Comparison of ENCODE assay signal across 20 mouse cellular contexts in genomic region chr5:113382580-113382979, GRCm38 (mm10). TPM values are rescaled to one million over a fixed set of nuclear protein-coding genes. Genes with fewer than 3 reads are reported as not detected.
"Had no signal": no experiment of that assay in that cellular context is flagged by ENCODE, and none has a peak within 500 bp of the region (broad histone marks: within the 10 kb centered on the region; RNA-seq: fewer than 3 reads in every experiment).

No protein-coding gene starts in this region.

- ATAC-seq: liver, postnatal 0 days had no signal

- H3K27ac ChIP-seq: kidney, postnatal 0 days; limb, embryonic 12.5 days; liver, embryonic 13.5 days; lung, embryonic 15.5 days; macrophage; stomach, postnatal 0 days had no signal

- H3K27me3 ChIP-seq: limb, embryonic 12.5 days; liver, embryonic 13.5 days; lung, embryonic 15.5 days; megakaryocyte, embryonic 14.5 days had no signal

- H3K4me2 ChIP-seq: limb, embryonic 12.5 days; liver, embryonic 13.5 days; lung, embryonic 15.5 days had no signal

- H3K4me1 ChIP-seq: limb, embryonic 12.5 days; liver, embryonic 13.5 days; lung, embryonic 15.5 days; megakaryocyte, embryonic 14.5 days had no signal

- H3K9ac ChIP-seq: limb, embryonic 12.5 days; liver, embryonic 13.5 days; liver, postnatal 0 days; lung, embryonic 15.5 days had no signal

- H3K4me3 ChIP-seq: limb, embryonic 12.5 days; liver, embryonic 13.5 days; lung, embryonic 15.5 days; megakaryocyte, embryonic 14.5 days had no signal

- H3K36me3 ChIP-seq: limb, embryonic 12.5 days; liver, embryonic 13.5 days; lung, embryonic 15.5 days had no signal

- DNase-seq: kidney, adult 9 months; kidney, postnatal 36 days; layer of hippocampus, adult 9-11 months; layer of hippocampus, postnatal 36 days; liver; liver, embryonic 13.5 days; liver, postnatal 0 days; lung, postnatal 14 days; thymus, postnatal 14 days had no signal

- H3K9me3 ChIP-seq: limb, embryonic 12.5 days; liver, embryonic 13.5 days; lung, embryonic 15.5 days had no signal

RNA-seq across cellular contexts. Expression of gene Aym1, which starts 25.5 kb away (rescaled TPM):
- total RNA-seq: layer of hippocampus, adult 18-20 months; layer of hippocampus, postnatal 36 days; left cerebral cortex, postnatal 36 days; monocyte, adult 5-6 weeks; neutrophil, adult 5-6 weeks had no signal
- polyA plus RNA-seq: kidney, postnatal 0 days; limb, embryonic 12.5 days; liver, embryonic 13.5 days; liver, postnatal 0 days; lung, embryonic 15.5 days; macrophage; midbrain, embryonic 14.5 days; stomach, postnatal 0 days had no signal
